Mouse (Mus musculus): ENCODE results near the gene Dnajb8.

Dnajb8 gene

DNA sequence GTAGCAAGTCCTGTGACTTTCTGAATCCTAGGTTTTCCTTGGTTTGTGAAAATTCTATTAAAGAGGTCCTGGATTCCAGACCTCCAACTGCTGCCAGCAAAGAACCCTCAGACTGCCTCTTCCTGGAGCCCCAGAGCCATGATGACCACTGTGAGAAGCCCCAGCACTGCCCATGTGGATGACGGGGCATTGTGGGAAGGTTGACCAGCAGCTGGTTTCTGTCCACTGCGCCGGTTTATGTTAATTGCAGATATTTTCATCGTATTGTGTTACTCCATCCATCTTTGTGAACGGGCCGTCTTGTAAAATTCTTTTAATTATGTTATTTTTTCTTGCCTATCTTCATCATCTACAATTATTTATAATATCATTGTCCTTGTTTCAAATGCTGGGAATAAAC is 52.6 kb downstream of the Dnajb8 start:
- in situ Hi-C loops (cut with MboI, MseI), result no loop called here

- in situ Hi-C loops (cut with MboI, MseI), result no loop called here
These were observed 54.2 kb downstream of the Dnajb8 start for GRCm38 (mm10) chr6:88276221-88276620.

DNA sequence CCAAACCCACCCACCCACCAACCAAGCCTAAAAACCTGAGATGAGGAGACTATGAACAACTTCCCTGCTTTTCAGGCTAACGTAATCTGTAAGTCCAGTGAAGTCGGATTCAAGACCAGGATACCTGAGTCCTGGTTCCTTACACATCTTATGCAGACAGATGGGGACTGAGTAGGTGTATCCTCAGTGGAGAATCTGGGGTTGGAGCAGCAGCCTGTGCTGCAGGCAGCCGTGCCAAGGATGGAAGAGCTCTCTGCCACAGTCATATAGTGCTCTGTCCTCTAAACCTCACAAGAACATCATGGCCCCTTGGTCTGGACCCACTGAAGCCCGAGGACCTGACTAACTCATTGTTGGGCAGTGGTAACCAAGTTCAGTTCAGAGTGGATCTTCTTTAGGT is 55.2 kb downstream of the Dnajb8 start:
- in situ Hi-C loops (cut with MboI, MseI), result no loop called here

- in situ Hi-C loops (cut with MboI, MseI), result no loop called here
These were observed 56.1 kb downstream of the Dnajb8 start for GRCm38 (mm10) chr6:88278141-88278540.

- in situ Hi-C loops (cut with MboI, MseI), result no loop called here
These were observed 68.2 kb downstream of the Dnajb8 start for GRCm38 (mm10) chr6:88290129-88290766.

DNA sequence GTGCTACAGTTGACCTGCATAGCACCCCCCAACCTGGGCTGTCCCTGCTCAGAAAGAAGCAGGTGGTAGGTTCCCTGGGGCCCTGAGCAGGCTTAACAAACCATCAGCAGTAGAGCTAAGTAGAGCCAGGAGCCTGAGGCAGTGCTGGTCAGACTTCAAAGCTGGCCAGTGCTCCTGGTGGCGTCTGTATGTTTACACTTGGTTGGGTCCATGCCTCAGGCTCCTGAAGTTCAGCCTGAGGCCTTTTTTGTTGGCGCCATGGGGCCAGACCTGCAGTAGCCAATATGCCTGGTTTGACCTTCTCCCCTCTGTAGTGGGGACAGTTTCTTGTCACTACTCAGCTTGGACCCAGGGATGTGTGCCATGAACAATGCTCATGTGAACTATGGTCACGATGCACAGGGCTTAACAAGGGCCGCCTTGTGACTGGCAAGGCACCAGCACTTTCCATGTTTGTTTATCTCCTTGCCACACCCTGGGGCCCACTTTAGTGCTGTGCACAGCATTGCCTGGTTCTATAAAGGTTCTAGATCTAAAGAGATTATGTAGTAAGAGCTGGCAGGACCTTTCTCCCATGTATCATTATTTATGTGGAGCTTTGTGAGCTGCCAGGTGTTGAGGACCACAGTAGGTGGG is 70.3 kb downstream of the Dnajb8 start:
- in situ Hi-C loops (cut with MboI, MseI), result no loop called here

DNA sequence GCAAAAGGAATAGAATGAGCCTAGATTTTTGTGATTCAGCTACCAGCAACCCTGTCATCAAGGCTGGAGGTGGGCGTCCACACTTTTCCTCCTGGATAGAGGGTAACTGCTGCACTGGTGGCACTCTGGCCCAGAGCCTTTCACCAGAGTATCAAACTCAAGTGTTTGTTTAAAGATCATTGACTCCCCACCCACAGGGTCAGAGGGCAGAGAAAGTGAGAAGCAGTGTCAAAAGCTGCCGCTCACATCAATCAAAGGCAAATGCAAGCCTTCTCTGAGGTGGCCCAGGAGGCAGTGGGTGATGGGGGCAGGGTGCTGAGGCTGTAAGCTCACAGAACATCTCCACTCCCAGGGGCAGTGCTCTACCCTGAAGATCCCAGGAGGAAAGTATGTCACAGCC is 77.4 kb downstream of the Dnajb8 start:
- in situ Hi-C loops (cut with MboI, MseI), result no loop called here

DNA sequence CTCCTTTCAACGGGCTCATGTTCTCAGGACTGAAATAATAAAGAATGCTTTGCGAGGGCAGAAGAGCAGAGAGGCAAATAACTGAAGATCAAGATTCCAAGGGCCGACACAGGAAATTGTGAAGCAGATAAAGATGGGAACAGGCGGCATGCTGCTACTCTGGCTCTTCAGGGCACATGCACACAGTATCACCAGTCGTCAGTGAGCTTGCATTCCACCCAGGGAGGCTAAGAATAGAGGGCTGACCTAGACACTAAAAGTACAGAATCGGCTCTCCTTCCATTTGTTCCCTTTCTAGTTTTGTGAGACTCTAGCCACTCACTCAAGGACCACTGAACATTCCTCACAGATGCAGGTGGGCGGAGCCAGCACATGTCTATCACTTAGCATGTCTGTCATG is 79.2 kb downstream of the Dnajb8 start:
- in situ Hi-C loops (cut with MboI, MseI), result loop anchor here in 1 of 2 experiments (5.0 kb wide), 1 partner anchor 89 kb away; no protein-coding TSS in a partner anchor

Data from T-helper 17 cell (primary cell).